Mouse (Mus musculus) brain, adult 2 months (tissue): ENCODE measurements at regions not wholly inside any gene's neighbourhood (a gene's known extent, or its start where the extent isn't known, plus 50 kb on each side); places are given as distances from the start of the nearest gene placed in this dataset.
A peak's percentile ranks its signal among the peaks of the same experiment; 100 is the strongest.

Experiments used
- DNase-seq: peaks from one replicate; pipeline ENCODE4 v3.0.0; 2011; ENCODE audit warnings: low read depth, low spot score

DNA sequence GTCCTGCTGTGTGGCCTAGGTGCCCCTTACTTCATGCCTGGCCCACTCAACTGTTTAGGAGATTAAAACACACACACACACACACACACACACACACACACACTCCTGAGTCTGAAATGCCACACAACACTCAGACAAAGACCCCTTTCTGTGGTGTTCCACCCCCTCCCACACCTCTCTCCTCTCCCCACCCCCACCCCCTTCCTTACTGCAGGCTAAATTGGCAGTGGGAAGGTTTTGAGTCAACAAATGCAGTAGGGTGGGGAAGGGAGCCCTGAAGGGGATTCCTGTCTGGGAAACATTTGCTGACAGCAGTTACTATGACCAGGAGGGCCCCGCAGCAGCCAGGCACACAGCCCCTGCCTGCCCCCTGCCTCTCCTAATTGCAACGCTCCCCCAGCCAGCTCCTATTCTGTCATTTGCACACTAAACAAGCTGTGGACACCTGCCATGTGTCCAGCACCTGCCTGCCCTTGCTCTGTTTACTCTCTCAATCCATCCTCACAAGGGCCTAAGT, 69.5 kb downstream of the Ephb3 start:
- no peak for DNase-seq

DNA sequence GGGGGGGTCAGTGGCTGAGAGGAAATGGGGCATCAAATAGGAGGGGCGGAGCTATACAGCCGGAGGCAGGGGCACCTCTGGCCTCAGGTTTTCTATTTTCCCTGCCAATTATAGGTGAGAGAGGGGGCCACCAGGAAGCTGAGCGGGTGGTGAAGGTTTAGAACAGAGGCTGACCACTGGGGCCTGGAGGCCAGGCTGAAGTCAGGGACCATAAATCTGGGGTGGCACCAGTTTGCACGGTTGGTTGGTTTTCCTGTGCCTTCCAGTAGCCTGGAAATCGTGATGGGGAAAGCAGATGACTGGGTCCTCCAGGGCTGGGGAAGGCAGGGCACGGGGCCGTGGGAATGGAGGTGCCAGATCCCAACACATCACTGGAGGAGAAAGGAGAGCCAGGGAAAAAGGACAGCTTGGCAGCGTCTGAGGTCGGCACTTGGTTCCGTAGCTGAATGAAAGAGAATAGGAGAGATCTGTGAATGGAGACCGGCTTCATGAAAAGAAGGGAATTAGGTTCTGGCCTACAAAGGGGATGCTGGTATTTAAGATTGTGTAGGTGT, 73.3 kb downstream of the Ephb3 start:
- DNase-seq: no peak

DNA sequence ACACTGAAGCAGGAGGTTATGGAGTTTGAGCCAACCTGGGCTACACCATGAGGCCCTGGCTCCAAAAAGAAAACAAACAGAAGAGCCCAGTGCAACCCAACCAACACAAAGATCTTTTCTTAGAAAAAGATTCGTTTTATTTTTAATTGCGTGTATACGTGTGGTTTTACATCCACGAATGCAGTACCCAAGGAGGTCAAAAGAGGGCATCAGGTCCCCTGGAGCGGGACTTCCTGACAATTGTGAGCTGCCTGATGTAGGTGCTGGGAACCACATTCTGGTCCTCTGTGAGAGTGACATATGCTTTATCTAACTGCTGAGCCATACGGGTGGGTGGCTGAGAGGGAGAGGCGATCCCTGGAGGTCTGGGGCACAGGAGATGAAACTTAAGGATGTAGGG, 73.8 kb downstream of the Ephb3 start:
- no peak for DNase-seq

DNA sequence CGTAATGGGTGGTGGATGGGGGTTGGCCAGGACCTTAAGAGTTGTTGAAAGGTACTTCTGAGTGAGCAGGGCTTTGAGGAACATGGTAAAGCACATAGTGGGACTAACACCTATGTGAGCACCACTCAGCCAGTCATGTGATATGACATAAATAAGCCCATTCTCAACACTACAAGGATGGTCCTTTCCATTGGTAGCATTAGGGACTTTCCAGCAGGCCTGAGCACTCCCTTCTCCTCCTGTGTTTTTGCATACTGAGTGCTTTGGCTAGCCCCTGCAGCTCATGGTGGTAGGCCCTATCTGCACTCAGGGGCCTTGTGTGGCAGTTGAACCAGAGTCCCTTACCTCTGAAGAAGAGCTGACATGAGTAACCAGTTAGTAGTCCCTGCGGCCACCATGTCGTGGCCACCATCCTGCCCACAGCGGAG, 75.7 kb downstream of the Ephb3 start:
- DNase-seq: no peak

DNA sequence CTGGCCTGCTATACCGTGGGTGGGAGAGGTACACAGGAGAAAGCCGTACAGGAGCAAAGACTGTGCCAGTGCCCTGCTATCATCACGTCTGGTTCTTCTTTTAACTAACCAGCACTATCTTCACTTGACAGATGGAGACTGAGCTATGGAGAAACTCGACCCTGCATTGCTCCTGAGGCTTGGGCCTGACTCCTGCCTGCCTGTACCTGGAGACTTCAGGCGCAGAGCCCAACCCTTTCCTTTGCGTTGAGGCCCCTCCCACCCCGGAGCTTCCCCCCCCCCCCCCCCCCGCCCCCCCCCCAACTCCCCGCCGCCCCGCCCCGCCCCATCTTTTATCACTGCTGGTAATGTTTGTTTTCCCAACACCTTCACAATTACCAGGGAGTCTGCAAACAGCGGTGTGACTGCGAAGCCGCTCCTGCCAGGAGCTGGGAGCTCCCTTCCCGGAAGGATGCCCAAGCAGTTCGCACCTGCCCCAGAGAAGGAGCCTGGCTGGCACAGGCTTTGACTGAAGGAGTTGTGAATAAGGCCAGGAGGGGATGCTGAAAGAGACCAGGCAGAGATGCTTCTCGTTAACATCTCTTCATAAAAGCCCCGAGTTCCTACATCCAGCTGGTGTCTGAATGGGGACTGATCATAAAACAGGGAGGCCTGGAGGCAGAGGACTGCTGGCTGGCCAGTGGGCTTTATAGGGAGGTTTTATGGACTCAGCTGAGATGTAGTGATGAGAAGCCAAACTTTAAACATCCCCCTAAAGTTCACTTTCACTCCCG, 77.6 kb downstream of the Ephb3 start:
- DNase-seq: peak; percentile 16

DNA sequence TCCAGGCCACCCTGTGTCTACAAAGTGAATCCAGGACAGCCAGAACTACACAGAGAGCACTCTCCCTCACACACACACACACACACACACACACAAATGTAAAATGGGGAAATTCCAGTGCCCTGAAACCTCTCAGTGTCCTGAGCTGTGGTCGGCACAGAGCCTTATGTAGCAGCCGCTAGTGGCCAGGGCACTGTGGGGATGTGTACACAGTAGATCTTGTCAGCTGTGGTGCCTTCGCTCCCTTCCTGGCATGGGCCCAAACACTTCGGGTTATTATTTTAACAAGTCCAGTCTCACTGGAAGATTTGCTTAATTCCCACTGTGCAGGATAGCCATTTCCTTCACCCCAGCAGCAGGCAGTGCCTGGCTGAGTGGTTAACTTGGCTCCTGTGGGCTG, 81.5 kb downstream of the Ephb3 start:
- no peak for DNase-seq

DNA sequence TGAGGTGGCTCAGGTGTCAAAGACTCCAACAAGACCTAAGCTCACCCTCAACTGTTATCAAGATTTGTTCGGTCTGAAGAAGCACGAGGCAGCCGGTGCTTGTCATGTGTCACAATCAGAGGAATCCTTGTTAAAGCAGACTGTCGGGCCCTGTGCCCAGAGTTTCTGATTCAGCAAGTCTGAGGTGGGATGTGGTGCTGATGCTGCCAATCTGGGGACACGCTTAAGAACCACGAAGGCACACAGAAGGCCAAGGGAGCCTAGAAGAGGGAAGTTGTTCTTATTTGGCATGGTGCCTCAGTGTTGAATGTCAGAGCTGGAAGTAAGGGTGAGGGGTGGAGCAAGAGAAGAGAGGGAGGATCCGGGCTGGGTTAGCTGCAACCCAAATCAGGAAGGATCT, 85.0 kb downstream of the Ephb3 start:
- DNase-seq: peak; percentile 87

DNA sequence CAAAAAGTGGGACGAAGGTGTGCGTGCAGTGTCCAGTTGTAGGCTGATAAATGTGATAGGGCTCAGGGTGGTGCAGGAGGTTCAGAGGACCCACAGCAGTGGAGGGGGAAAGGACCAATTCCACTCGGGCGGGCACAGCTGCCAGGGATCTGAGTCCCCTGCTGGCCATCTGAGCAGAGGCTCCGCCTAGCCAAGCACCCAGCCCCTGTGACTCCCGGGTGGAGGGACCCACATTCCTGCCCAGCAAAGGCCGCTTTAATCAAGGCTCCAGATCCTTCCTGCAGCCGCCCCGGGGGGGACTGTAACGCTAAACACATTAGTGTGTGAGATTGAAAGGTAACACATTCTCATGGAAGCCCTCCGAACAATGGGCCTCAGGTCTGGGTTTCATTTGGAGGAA, 88.5 kb downstream of the Ephb3 start:
- no peak for DNase-seq

DNA sequence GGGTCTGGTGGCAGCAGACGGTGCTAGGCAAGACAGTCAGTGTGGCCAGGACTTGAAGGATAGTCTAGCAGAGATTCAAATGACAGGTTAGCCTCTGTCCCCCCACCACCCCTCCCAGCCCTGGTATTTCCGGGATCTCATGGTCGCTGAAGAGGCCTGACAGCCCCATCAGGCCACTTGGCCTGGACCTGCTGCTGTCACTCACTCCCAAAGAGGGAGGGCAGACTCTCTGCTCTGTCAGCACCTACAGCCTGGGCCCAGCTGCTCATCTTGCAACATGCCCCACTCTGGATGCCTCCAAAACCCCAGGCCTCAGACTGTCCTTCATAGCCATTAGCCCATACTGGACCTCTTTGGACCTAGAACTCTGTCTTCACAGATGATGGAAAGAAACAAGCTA, 89.0 kb downstream of the Ephb3 start:
- no peak for DNase-seq

DNA sequence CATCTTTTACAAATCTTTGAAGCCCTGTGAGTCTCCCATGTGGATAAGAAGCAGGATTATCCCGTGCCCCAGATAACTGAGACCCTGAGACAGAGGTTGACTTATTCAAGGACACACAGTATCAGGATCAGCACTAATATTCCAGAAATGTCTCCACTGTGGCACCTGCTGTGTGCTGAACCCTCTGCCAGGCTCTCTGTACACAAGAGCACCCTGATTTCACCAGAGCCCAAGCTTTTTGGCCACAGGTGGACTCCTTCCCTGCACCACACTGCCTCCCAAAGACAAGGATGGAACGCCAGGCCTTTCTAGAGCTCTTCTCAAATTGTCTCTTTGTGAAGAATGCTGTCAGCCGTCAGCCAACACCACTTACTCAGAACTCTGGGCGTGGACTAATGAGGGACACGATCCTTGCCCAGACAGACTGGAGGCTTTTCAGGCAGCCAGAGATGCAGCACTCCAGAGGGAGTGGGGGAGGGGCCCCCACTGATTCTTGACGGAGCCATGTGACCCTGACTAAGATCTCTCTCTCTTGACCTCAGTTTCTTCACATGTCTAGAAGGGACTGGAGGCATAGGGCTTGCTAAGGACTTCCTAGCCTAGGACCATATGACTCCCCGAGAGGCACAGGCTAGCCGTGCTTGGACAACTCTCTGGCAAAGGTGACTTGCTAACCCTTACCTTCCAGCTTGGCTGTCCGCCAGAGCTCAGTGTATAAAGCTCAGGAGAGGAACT, 90.3 kb downstream of the Ephb3 start:
- peak; percentile 20 for DNase-seq

DNA sequence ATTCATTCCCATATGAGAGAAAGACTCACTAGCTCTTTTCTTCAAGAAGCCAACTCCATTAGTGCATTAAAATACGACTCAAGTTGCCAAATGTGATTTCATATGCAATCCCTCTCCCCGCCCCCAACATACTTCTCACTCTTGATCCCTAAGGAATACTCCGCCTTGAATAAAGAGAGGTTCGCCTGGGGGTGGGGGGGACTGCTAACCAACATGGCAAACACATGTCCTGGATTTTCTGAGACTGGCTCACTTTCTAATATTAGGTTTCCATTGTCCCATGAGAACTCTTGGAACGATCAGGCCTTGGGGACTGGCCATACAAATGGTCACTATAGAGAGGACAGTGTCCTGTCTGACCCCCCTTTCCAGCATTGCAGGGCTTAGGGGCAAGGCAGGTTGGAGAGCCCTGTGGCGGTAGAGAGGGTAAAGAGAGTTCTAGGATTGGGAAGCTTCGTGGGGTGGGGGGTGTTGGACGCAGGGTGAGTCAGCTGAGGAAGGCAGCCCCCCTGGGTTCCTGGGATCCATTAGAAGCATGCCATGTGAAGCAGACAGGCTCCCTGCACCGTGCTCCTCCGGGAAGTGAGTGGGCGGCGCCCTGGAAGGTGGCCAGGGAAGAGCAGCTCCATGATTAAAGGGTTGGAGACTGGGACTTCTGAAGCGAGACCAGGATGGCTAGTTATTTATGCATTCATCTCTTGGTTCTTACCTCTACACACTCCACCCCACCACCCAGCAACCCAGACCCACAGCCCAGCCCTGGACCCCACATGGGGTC, 91.6 kb downstream of the Ephb3 start:
- peak; percentile 31 for DNase-seq

DNA sequence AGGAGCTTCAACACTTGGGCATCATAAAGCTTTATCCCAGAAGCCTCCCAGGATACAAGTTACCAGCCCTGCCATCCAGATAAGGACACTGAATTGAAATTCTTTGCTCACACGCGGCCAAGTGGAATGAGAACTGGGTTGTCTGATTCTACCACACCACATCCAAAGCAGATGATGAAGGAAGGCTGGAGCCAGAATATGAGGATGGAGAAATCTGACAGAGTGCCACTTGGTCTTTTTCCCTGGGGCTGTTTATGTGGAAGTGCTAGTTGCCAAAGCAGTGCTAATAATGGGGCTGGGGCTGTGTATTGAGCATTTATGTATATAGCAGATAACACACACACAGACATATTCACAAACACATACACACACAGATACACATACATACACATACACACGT, 92.2 kb downstream of the Ephb3 start:
- no peak for DNase-seq

DNA sequence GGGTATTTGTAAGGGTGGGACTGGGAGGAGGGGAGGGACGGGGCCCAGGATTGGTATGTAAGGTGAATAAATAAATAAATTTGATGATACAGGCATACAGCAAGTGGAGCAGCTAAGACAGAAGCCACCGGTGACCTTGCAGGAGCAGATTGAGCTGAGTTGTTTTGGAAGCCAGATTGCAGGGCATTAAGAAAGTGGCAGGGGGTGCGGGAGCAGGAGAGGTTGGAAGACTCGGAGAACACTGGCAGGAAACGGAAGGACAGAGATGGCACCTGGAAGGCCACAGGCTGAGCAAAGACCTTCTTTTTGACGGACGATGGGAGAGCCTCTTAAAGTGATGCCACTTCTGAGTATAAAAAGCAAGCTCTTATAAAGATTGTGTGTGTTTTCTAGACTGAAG, 94.3 kb downstream of the Ephb3 start:
- peak; percentile 30 for DNase-seq

DNA sequence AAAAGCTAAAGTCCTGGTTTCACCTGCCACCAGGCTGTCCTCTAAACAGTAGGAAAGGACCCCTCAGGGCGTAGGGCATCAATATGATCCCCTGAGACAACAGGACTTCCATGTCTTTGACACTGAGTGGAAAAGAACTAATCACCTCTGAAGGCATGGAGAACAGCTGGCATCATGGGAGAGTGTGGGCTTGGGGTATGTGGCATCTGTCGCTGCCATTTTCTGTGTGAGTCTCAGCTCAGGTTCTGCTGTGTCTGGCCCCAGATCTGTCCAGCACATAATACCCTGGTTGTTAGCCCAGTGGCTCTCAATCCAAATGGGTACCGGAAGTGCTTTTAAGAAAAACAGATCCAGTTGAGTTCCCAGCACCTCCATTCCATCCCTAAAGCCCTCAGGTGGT, 101.3 kb downstream of the Ephb3 start:
- DNase-seq: no peak

DNA sequence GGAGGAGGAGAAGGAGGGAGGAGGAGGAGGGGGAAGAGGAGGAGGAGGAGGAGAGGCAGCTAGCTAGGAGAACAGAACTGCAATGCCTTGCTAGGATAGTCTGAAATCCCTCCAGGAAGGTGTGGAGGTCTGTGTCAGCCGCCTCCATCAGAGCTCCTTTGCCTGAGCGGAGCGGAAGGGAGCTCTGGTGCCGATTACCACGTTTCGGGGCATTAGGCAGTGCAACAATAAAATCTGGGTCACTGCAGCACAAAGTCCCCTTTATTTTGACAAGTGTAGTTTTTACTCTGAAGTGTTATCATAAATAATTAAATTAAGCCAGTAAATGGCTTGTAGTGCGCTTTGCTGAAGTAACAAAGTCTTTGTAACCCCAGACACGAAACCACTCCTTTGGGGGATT, 104.0 kb downstream of the Ephb3 start:
- no peak for DNase-seq

DNA sequence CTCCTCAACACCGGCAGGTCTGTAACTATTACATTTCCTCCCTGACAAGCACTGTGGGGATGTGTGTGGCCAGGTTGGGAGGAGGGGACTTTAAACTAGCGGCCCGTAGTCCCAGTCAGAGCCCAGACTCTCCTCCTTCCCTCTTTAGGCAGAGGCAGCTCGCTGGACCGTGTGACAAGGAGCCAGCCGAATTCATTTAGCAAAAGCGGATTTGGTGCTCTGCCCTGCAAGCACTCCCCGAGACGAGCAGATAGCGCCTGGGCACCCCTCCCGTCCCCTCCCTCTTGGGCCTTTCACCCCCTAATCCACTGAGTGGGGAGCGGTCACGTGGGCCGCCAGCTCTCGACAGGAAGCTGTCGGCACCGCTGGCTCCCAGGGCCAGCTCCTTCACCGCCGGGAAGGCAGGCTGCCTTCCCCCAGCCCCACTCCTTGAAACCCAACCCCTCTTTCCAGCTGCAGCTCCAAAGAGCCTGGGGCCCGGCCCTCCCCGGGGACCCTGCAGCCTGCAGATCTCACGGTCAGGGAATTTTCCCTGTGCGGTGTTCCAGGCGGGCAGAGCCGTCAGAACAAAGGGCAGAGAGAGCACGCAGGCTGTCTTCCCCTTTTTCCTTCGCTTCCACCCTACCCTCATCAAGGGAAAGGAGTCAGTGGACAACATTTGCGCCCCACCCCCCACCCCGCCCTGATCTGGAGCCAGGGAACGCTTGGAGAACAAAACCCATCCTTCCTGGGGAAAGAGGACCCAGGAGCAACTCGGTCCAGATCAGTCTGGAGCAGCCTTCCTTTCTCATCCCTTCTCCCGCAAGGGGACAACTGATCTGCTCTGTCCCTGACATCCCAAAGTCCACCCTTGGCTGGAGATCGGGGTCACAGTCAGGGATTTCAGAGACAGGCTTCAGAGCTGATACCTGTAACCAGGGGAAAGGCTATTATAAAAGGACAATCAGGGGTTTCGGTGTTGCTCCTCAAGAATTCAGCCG, 106.4 kb downstream of the Ephb3 start:
- peak; percentile 79 for DNase-seq

DNA sequence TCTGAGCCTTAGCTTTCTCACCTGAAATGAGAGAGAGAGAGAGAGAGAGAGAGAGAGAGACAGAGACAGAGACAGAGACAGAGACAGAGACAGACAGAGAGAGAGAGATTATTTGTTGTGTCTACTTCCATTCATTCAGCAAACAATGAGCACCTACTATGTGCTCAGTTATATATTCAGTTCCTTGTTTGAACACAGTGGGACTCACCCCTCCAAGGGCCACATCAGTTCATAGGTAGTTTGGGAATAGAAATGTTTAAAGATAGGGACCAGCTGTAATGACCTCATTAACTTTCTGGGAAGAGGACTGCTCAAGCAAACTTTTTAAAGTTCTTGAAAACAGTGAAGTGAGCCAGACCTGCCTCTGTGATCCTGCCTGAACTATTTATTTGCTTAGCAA, 107.2 kb downstream of the Ephb3 start:
- DNase-seq: no peak

DNA sequence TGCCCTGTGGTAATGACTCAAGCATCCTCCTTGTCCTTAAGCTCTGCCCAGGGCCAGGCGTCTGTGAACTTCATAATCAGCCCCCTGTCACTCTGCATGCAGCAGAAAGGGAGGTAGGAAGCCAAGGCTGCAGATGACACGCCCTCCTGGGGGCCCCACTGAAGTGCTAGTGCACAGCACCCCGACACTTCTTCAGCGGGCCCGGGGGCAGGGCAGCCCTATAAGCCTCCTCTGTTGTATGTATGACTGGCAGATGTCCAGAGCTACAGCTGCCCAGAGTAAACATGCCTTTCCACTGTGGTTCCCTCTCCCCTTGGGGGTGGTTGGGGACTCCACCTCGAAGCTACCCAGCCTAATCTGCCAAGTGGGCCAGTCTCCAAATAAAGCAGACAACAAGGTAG, 107.2 kb upstream of the Vps8 start:
- no peak for DNase-seq

DNA sequence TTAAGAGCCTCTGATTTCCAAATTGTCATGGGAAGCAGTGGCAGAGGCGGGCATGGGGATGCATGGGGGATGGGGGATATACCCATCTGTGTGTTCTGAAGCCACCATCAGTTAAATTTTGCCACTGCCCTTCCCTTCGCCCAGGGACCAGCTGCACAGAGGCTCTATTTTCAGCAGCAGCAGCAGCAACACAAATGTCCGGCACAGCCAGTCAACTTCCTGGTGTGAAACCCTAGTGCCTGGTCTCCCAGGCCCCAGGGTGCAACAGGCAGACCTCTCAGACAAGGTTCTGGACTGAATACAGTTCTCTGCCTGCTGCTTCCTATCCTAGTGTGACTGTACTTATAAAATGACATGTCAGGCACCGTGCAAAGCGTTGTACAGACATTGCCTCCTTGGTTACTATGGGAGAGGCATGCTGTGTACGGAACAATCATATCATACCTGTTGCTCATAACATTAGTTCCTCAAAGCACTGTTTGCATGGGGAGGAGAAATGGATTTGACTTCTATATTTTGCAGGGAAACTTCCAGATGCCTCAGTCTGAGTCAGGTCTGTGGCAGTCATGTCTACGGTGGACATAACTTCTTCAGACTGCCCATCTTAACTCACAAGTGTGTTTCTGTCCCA, 104.8 kb upstream of the Vps8 start:
- peak; percentile 13 for DNase-seq

DNA sequence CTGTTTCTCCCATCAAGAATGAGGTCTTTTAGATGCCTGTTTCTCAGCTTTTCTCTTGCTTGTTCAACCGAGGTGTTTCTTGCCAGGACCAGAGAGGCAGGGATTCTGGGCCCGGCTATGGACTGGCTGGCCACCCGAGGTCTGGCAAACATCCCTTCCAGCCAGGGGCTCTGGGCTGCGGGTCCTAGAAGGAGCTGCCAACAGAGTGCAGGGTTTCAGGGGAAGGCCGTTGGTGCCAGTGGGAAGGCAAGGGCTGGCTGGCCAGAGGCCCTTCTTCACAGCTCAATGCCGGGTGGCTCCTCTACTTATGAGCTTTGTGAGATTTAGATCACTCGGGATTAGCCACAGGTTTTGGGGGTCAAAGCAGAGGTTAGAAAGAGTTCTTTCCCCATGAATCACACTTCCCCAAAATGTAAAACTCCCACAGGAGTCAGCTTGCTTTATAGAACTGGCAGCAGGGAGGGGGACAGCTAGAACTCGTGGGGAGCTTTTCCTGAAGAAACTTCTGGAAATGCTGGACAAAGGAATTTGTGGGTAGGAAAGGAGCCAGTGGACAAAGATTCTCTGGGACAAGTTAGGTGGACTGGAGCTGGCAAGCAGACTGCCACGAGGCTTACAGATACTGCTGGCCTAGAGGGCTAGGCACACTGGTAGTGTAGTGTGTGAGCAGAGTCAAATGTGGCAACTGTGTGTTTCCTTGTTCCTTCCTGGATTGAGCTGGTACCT, 104.1 kb upstream of the Vps8 start:
- no peak for DNase-seq
